Mouse (Mus musculus) MEL (cell line): ENCODE results near the gene P3h2.

Source experiments
- CHD1 ChIP-seq: IDR thresholded peaks from 2 replicates; pipeline ENCODE4 v1.6.1; 2012; ENCODE audit warnings: low read depth, mild to moderate bottlenecking, inconsistent platforms, low read length, improper control_type of control experiment
- CTCF ChIP-seq, 3 experiments: IDR thresholded peaks in 2 of 3; conservative IDR thresholded peaks in 1 of 3; 2 replicates each; pipeline ENCODE4 v1.5.1; 2011 to 2012; ENCODE audit warnings: low read length in 3 of 3, low read depth in 2 of 3, mild to moderate bottlenecking in 2 of 3, improper control_type of control experiment in 1 of 3, inconsistent platforms in 1 of 3, mixed read lengths in 1 of 3, moderate library complexity in 1 of 3; ENCODE audit not compliant: control insufficient read depth in 1 of 3, insufficient read depth in 1 of 3, poor library complexity in 1 of 3, severe bottlenecking in 1 of 3
- MAFK ChIP-seq: IDR thresholded peaks from 2 replicates; pipeline ENCODE4 v1.6.1; 2011; ENCODE audit warnings: low read depth, mild to moderate bottlenecking, low read length, improper control_type of control experiment, borderline replicate concordance
- MAX ChIP-seq: IDR thresholded peaks from 2 replicates; pipeline ENCODE4 v1.6.1; 2011; ENCODE audit warnings: low read length, improper control_type of control experiment
- MEF2A ChIP-seq: IDR thresholded peaks from 2 replicates; pipeline ENCODE4 v1.6.1; 2014; ENCODE audit warnings: low read depth, mild to moderate bottlenecking, inconsistent platforms, low read length, improper control_type of control experiment; ENCODE audit not compliant: poor library complexity, insufficient replicate concordance, severe bottlenecking; ENCODE audit errors: extremely low read depth
- MXI1 ChIP-seq: IDR thresholded peaks from 2 replicates; pipeline ENCODE4 v1.6.1; 2011; ENCODE audit warnings: mild to moderate bottlenecking, low read depth, low read length, improper control_type of control experiment
- USF1 ChIP-seq: IDR thresholded peaks from 2 replicates; pipeline ENCODE4 v1.6.1; 2014; ENCODE audit warnings: low read depth, mild to moderate bottlenecking, inconsistent platforms, low read length, improper control_type of control experiment, moderate library complexity
- ZMIZ1 ChIP-seq: IDR thresholded peaks from 2 replicates; pipeline ENCODE4 v1.6.1; 2012; ENCODE audit warnings: low read depth, mild to moderate bottlenecking, inconsistent platforms, low read length, improper control_type of control experiment, moderate library complexity
- ZNF384 ChIP-seq: IDR thresholded peaks from 2 replicates; pipeline ENCODE4 v1.6.1; 2012; ENCODE audit warnings: low read depth, mild to moderate bottlenecking, inconsistent platforms, low read length, improper control_type of control experiment

GRCm38 (mm10) chr16:25967297-25967696 lies 138.3 kb downstream of the P3h2 start:
- TF ChIP-seq CHD1, result no peak
- peak; percentile 66 to 85 (median 85) for TF ChIP-seq CTCF (IDR thresholded peaks at IDR 0.05 in 2 of 3, conservative IDR thresholded peaks at IDR 0.05 in 1 of 3; ENCODE audit: control insufficient read depth in 1 of 3, insufficient read depth in 1 of 3, low read depth in 2 of 3, low read length in 3 of 3, poor library complexity in 1 of 3, severe bottlenecking in 1 of 3)
- TF ChIP-seq MEF2A, result no peak
- TF ChIP-seq MXI1, result no peak
- TF ChIP-seq USF1, result no peak
- TF ChIP-seq ZMIZ1, result no peak
- no peak for TF ChIP-seq MAX
- TF ChIP-seq MAFK, result no peak
- no peak for TF ChIP-seq ZNF384
